Mouse (Mus musculus) adrenal gland, adult 10 weeks (tissue): ENCODE results near the gene Maml2. TPM values are rescaled to one million over a fixed set of nuclear protein-coding genes. Genes with fewer than 3 reads are reported as not detected.

Source experiments
- polyA plus RNA-seq: library from polyadenylated mRNA; stranded (reverse); fragments of 350-450 nt; fragmentation: Illumina TruSeq; extraction: RNeasy Lipid Tissue Mini Kit (QIAGEN cat#74804); gene quantifications from one replicate; pipeline ENCODE4 v1.2.3, GENCODE M21; 2014; ENCODE audit warnings: low read depth, low replicate concordance

The Maml2 gene
- polyA plus RNA-seq, result 8.2 TPM

GRCm38 (mm10) chr9:13297668-13298512, at the start of gene Maml2:
Gene Maml2 (plus strand): TSS chr9:13297957.

GRCm38 (mm10) chr9:13446703-13447285, 149.0 kb downstream of the Maml2 start, which contains the start of gene Gm17571:
Gene Gm17571 (minus strand): TSS chr9:13446753.

DNA sequence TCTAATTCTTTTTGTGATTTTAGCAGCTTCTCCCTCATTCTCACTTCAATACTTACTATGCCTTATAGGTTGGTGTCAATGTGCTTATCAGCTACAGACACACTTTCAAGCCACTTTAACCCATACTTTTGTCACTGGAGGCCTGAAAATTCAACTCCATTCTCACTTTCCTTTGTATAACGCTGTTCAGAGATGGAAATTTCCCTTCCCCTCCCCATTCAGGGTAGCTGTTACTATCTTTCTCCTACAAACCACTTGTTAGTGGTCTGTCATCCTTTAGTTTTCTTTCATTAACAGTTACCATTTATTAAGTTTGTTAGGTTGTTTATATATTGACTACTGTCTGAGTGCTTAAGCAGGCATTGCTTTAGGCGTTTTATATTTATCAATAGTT, 450.6 kb downstream of the Maml2 start, which contains the start of gene Mtmr2:
TSS of gene Mtmr2 (plus strand) at position 7 of the 394 bp plus-strand sequence.

Other genes starting within 250 kb of the Maml2 start
- 29.7 TPM for gene Jrkl, start 52.1 kb upstream of the Maml2 start, polyA plus RNA-seq
- 49.9 TPM for gene Ccdc82, start 51.0 kb upstream of the Maml2 start, polyA plus RNA-seq
- not detected for gene Gm17571, start 148.8 kb downstream of the Maml2 start, polyA plus RNA-seq